Mouse (Mus musculus) adrenal gland, postnatal 0 days (tissue): ENCODE measurements around the gene Olfr871. TPM values are rescaled to one million over a fixed set of nuclear protein-coding genes. Genes with fewer than 3 reads are reported as not detected.

Experiments
- polyA plus RNA-seq: library from polyadenylated mRNA; unstranded; fragments of >200 nt; fragmentation: Nextera tagmentation; extraction: Ambion mirVana; gene quantifications from 2 replicates; pipeline ENCODE4 v1.2.1, GENCODE M21; 2015

The Olfr871 gene
- polyA plus RNA-seq, result not detected in 2 replicates

GRCm38 (mm10) chr9:20211907-20212306 lies at the start of gene Olfr871:
Gene Olfr871 (plus strand): TSS chr9:20212207.

GRCm38 (mm10) chr9:20173957-20174356 lies 38.0 kb upstream of the Olfr871 start, which contains the start of gene Olfr870:
Gene Olfr870 (minus strand): TSS chr9:20174057.

GRCm38 (mm10) chr9:20236819-20237218 lies 24.8 kb downstream of the Olfr871 start, which contains the start of gene Olfr872:
Gene Olfr872 (plus strand): TSS chr9:20237119.

Other genes with a start within 250 kb of the Olfr871 start
- gene Olfr866, start 184.2 kb upstream of the Olfr871 start, polyA plus RNA-seq, result not detected in 2 replicates
- not detected in 2 replicates for gene Olfr867, start 154.6 kb upstream of the Olfr871 start, polyA plus RNA-seq
- gene Olfr868, start 113.6 kb upstream of the Olfr871 start, polyA plus RNA-seq, result not detected in 2 replicates
- not detected in 2 replicates for gene Olfr869, start 83.2 kb upstream of the Olfr871 start, polyA plus RNA-seq
- not detected in 2 replicates for gene Olfr870, start 38.1 kb upstream of the Olfr871 start, polyA plus RNA-seq
- not detected in 2 replicates for gene Olfr872, start 24.9 kb downstream of the Olfr871 start, polyA plus RNA-seq
- not detected in 2 replicates for gene Olfr39, start 70.1 kb downstream of the Olfr871 start, polyA plus RNA-seq
- gene Olfr873, start 86.3 kb downstream of the Olfr871 start, polyA plus RNA-seq, result not detected in 2 replicates
- gene Olfr18, start 123.9 kb downstream of the Olfr871 start, polyA plus RNA-seq, result 0.06 TPM in 1 of 2 replicates, not detected in the other
- gene Zfp560, start 173.0 kb downstream of the Olfr871 start, polyA plus RNA-seq, result 88.4 and 138 TPM in 2 replicates
- 8.2 and 9.3 TPM in 2 replicates for gene Zfp26, start 248.0 kb downstream of the Olfr871 start, polyA plus RNA-seq